Mouse (Mus musculus): Measurements from ENCODE around the gene Cacnb3.

The Cacnb3 gene

GRCm38 (mm10) chr15:98626487-98627212 lies 4.0 kb upstream of the Cacnb3 start:
- peaks cover 93% of the 10 kb centered on the region for H3K4me1 ChIP-seq (replicated peaks; ENCODE audit: low read depth, low read length)
- 0 out of 2 replicates have a peak, but pooled peaks cover 3% of the 10 kb centered on the region for H3K9me3 ChIP-seq (ENCODE audit: low read length)
- peak overlapping the region; percentile 43; the same call in 1 of the 2 replicates for H3K4me3 ChIP-seq (replicated peaks; ENCODE audit: low read length)
- TF ChIP-seq CTCF (conservative IDR thresholded peaks at IDR 0.05; ENCODE audit: low read length) (no peak; the same call in none of the 2 replicates), POU5F1 (IDR thresholded peaks at IDR 0.05; ENCODE audit: borderline replicate concordance, low read length) (no peak), NANOG (IDR thresholded peaks at IDR 0.05; ENCODE audit: borderline replicate concordance, low read length) (no peak)
- peaks cover 32% of the 10 kb centered on the region for H3K27me3 ChIP-seq (ENCODE audit: insufficient read depth, low read length)
- H3K36me3 ChIP-seq (ENCODE audit: insufficient read depth, low read length): no peaks in the 10 kb centered on the region

DNA sequence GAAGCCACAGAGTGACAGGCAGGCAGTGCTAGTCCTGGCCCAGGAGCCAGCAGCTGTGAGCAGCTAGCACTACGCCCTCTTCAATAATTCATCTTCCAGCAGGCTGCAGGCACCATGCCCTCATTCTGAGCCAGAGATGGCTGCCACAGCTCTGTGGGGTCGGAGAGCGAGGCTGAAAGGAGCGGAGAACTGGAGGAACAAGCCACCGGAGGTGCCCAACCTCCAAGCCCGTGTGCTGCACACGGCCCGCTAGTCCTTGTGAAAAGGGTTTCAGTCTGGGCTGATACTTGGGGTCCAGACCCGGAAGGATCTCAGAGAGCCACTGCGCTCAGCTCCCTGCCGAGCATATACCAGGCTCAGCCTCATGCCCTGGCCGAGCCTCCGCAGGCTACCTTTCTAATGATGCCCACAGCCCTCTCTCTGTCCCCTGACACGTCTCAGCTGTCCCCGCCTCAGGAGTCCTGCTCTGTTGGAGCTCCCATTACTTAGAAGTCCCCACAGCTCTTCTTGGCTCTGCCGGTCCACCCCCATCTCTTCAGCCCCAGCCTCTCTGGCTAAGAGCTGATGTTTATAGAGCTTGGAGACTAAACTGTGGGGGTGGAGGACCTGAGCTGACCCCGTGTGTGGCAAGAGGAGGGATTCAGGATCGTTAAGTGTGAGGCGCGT lies 1.9 kb upstream of the Cacnb3 start:
- Histone ChIP-seq H3K27me3 (ENCODE audit: insufficient read depth, low read length) (peaks cover 52% of the 10 kb centered on the region), H3K9me3 (ENCODE audit: low read length) (0 out of 2 replicates have a peak, but pooled peaks cover 3% of the 10 kb centered on the region), H3K4me1 (replicated peaks; ENCODE audit: low read depth, low read length) (peaks cover 94% of the 10 kb centered on the region), H3K4me3 (replicated peaks; ENCODE audit: low read length) (peak overlapping the region; percentile 58), H3K36me3 (ENCODE audit: insufficient read depth, low read length) (no peaks in the 10 kb centered on the region)
- no peak for TF ChIP-seq POU5F1 (IDR thresholded peaks at IDR 0.05; ENCODE audit: borderline replicate concordance, low read length)
- TF ChIP-seq CTCF (conservative IDR thresholded peaks at IDR 0.05; ENCODE audit: low read length): no peak
- no peak for TF ChIP-seq NANOG (IDR thresholded peaks at IDR 0.05; ENCODE audit: borderline replicate concordance, low read length)

- H3K27me3 ChIP-seq (ENCODE audit: insufficient read depth, low read length): peaks cover 60% of the 10 kb centered on the region
- peaks cover 95% of the 10 kb centered on the region for H3K4me1 ChIP-seq (replicated peaks; ENCODE audit: low read depth, low read length)
- H3K36me3 ChIP-seq (ENCODE audit: insufficient read depth, low read length): no peaks in the 10 kb centered on the region
- no peaks in the 10 kb centered on the region for H3K9me3 ChIP-seq (ENCODE audit: low read length)
- H3K4me3 ChIP-seq (replicated peaks; ENCODE audit: low read length): no peak overlapping the region
- TF ChIP-seq NANOG (IDR thresholded peaks at IDR 0.05; ENCODE audit: borderline replicate concordance, low read length): no peak
- no peak for TF ChIP-seq CTCF (conservative IDR thresholded peaks at IDR 0.05; ENCODE audit: low read length)
- TF ChIP-seq POU5F1 (IDR thresholded peaks at IDR 0.05; ENCODE audit: borderline replicate concordance, low read length): no peak
Observed at GRCm38 (mm10) chr15:98629464-98629863, 1.2 kb upstream of the Cacnb3 start.

DNA sequence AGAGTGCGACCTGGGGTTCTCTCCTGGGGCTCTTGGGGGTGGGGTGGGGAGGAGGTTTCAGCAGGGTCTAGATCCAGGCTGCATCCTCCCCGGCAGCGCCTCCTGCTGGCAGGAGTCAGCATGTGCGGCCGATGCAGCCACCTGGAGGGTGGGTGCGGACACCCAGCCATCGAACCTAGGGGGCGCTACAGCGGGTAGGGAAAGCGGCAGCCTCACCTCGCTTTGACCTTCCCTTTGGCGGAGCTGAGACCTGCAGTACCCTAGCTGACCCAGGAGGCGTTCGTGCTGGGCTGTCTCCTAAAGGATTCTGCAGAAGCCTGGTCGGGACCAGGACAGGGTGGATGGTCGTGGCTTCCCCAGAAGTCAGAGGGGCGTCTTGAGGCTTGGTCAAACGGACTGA lies 853 bp downstream of the Cacnb3 start:
- Histone ChIP-seq H3K27me3 (ENCODE audit: insufficient read depth, low read length) (peaks cover 73% of the 10 kb centered on the region), H3K9me3 (ENCODE audit: low read length) (no peaks in the 10 kb centered on the region), H3K4me1 (replicated peaks; ENCODE audit: low read depth, low read length) (peaks cover 90% of the 10 kb centered on the region), H3K36me3 (ENCODE audit: insufficient read depth, low read length) (no peaks in the 10 kb centered on the region), H3K4me3 (replicated peaks; ENCODE audit: low read length) (peak overlapping the region; percentile 87)
- TF ChIP-seq NANOG (IDR thresholded peaks at IDR 0.05; ENCODE audit: borderline replicate concordance, low read length) (no peak), POU5F1 (IDR thresholded peaks at IDR 0.05; ENCODE audit: borderline replicate concordance, low read length) (no peak), CTCF (conservative IDR thresholded peaks at IDR 0.05; ENCODE audit: low read length) (peak; percentile 98)

DNA sequence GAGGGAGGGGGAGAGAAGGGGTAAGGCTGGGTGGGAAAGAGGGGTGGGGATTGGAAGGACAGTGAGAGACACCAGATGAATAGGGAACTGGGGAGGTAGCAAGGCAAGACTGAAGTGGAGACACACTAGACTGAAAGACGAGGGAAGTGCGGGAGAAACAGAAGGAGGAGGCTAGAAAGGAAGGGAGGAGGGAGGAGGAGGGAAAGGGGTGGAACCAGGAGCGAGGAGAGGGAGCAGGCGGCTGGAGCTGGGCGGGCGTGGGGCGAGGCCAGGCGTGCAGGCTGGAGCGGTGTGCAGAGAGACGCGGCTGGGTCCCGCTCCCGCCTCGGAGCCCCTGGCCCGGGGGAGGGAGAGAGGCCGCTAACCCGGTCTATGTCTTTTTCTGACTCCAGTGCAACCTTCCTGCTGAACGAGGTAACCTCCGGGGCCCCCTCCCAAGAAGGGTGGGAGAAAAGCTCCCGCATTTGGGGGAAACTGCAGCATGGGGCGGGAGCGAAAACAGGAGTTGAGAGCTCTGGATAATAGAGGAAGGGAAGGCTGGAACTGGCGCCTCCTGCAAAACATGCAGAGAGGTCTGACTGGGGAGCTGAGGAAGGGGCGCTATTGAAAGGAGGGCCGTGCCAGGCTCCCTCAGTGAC lies 1.6 kb downstream of the Cacnb3 start:
- H3K4me3 ChIP-seq (replicated peaks; ENCODE audit: low read length): peak overlapping the region; percentile 87
- no peaks in the 10 kb centered on the region for H3K36me3 ChIP-seq (ENCODE audit: insufficient read depth, low read length)
- H3K27me3 ChIP-seq (ENCODE audit: insufficient read depth, low read length): peaks cover 75% of the 10 kb centered on the region
- peaks cover 90% of the 10 kb centered on the region for H3K4me1 ChIP-seq (replicated peaks; ENCODE audit: low read depth, low read length)
- TF ChIP-seq POU5F1 (IDR thresholded peaks at IDR 0.05; ENCODE audit: borderline replicate concordance, low read length): no peak
- TF ChIP-seq NANOG (IDR thresholded peaks at IDR 0.05; ENCODE audit: borderline replicate concordance, low read length): no peak
- no peak for TF ChIP-seq CTCF (conservative IDR thresholded peaks at IDR 0.05; ENCODE audit: low read length)
- H3K9me3 ChIP-seq (ENCODE audit: low read length): no peaks in the 10 kb centered on the region

- Histone ChIP-seq H3K4me3 (replicated peaks; ENCODE audit: low read length) (peak overlapping the region; percentile 87), H3K4me1 (replicated peaks; ENCODE audit: low read depth, low read length) (peaks cover 90% of the 10 kb centered on the region), H3K36me3 (ENCODE audit: insufficient read depth, low read length) (no peaks in the 10 kb centered on the region), H3K9me3 (ENCODE audit: low read length) (no peaks in the 10 kb centered on the region), H3K27me3 (ENCODE audit: insufficient read depth, low read length) (peaks cover 75% of the 10 kb centered on the region)
- TF ChIP-seq CTCF (conservative IDR thresholded peaks at IDR 0.05; ENCODE audit: low read length) (no peak), POU5F1 (IDR thresholded peaks at IDR 0.05; ENCODE audit: borderline replicate concordance, low read length) (no peak), NANOG (IDR thresholded peaks at IDR 0.05; ENCODE audit: borderline replicate concordance, low read length) (no peak)
Observed at GRCm38 (mm10) chr15:98632921-98633320, 2.3 kb downstream of the Cacnb3 start.

- Histone ChIP-seq H3K4me3 (replicated peaks; ENCODE audit: low read length) (peak overlapping the region; percentile 87), H3K27me3 (ENCODE audit: insufficient read depth, low read length) (peaks cover 66% of the 10 kb centered on the region), H3K36me3 (ENCODE audit: insufficient read depth, low read length) (no peaks in the 10 kb centered on the region), H3K9me3 (ENCODE audit: low read length) (no peaks in the 10 kb centered on the region), H3K4me1 (replicated peaks; ENCODE audit: low read depth, low read length) (peaks cover 90% of the 10 kb centered on the region)
- TF ChIP-seq POU5F1 (IDR thresholded peaks at IDR 0.05; ENCODE audit: borderline replicate concordance, low read length): no peak
- TF ChIP-seq CTCF (conservative IDR thresholded peaks at IDR 0.05; ENCODE audit: low read length): no peak
- TF ChIP-seq NANOG (IDR thresholded peaks at IDR 0.05; ENCODE audit: borderline replicate concordance, low read length): no peak
Observed at GRCm38 (mm10) chr15:98633822-98634470, 3.3 kb downstream of the Cacnb3 start.

All from E14TG2a.4 (cell line).